Mouse (Mus musculus): ENCODE data around the gene Dok7.

Gene Dok7

DNA sequence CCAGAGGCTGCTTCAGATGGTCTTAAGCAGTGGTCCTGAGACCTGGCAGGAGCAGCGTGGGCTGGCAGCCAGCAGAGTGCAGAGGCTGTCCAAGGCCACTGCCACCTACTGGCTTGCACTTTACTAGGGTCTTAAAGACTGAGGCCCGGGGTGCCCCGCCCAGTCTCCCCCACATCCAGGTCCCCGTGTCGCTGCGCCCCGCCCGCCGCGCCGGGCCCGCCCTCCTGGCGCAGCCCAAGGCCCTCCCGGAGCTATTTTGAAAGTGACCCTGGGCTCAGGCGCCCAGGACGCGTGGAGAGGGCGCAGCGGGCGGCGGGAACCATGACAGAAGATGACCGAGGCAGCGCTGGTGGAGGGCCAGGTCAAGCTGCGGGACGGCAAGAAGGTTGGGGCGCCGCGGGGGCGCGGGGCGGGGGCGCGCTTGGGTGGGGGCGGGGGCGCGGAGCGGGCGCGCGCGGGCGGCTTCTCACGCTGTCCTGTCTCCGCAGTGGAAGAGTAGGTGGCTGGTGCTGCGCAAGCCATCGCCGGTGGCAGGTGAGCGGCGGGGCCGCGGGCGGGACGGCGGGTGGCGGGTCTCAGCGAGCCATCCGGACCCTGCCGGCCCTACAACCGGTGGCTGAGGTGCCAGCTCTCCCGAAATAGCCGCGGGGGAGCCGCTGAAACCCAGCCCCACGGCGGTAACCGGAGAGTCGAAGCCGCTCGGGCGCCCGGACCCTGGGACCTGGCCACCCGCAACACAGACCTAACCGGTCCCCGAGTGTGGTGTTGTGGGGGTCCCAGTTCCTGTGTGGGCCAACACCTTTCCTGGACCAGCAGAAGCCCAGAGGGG, at the start of gene Dok7:
Gene Dok7, plus strand, starts transcription at position 163 of the 829 bp plus-strand sequence.
- DNase-seq: peak; percentile 69

DNA sequence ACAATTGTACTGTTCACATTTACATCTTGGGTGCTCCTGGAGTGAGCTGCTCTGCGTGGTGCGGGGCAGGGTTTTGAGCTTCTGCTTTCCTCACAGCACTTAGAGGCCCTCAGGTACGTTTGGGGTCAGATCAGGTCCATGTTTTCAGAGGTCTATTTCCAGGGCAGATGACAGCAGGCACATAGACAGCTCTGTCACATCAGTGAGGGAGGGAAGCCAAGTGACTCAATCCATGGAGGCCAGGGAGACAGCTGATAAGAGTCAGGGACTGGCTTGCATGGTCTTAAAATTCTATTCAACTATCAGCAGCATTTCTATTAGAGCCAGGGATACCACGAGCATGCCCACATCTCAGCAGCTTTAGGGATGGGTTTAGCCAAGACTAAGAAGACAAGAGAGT, 47.4 kb upstream of the Dok7 start:
- DNase-seq: no peak

DNA sequence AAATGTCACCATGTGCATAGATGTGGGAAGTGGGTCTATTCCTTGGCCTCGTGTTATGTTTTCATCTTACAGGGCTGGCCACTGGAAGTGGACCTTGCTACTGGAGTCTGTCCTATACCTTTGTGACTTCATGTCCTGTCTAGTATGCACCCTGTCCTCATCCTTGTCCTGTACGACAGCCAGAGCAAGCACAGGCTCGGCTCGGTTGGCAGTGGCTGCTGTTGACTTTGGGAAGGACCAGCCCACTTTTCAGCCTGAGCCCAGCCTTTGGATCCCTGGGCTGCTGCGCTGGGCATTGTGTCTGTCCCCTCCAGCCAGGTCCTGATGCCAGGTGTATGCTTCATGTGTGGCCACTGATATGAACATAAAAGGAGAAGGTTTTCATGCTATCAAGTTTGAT, 45.9 kb upstream of the Dok7 start:
- no peak for DNase-seq

DNA sequence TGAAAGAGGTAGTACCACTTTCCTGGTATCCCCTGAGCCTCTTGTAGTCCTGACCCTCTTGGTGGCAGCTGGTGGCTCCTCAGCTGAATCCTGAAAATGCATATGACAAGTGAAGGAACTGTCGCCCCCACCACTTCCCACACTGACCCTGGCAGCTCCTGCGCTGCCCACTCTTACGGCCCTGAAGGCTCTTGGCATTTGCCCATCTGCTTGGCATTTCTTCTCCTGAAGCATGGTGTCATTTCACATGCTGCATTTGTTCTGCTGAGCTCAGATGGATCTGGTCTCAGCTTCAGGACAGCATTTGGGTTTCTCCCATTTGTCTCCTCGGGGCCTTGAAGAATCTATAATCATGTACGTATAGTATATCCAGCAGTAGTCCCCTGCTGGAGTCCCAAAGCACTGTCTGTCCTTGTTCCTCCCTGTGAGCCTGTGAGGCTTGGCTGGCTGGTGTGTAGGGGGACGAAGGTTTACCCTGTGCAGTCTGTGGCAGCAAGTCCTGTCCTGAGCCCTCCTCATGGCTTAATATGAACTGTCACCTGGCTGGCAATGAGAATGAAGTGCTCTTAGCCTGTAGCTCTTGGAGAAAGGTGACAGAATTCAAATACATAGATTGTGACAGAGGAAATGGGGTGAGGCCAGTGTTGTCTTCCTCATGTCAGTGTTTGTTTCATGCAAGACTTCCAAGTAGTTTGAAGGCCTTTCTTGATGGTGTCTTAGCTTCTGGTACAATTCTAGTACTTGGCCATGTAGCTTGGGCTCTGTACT, 45.2 kb upstream of the Dok7 start:
- DNase-seq: no peak

DNA sequence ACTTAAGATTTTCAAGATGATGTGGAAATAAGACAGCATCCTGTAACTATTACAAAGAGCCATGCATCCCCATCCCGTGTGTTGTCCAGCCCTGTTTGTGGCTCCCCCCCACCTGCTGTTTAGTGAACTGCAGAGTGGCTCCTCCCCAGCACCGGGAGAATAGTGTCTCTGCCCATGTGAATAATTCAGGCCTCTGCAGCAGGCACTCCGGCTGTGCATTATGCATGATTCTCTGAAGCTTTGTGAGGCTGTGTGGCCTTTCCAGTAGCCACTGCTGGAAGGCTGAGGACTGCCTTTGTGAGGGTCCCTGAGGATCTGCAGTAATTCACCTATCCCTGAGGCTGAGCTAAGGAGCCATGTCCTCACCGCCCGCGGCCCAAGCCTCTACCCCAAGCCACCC, 42.5 kb upstream of the Dok7 start:
- DNase-seq: no peak

DNA sequence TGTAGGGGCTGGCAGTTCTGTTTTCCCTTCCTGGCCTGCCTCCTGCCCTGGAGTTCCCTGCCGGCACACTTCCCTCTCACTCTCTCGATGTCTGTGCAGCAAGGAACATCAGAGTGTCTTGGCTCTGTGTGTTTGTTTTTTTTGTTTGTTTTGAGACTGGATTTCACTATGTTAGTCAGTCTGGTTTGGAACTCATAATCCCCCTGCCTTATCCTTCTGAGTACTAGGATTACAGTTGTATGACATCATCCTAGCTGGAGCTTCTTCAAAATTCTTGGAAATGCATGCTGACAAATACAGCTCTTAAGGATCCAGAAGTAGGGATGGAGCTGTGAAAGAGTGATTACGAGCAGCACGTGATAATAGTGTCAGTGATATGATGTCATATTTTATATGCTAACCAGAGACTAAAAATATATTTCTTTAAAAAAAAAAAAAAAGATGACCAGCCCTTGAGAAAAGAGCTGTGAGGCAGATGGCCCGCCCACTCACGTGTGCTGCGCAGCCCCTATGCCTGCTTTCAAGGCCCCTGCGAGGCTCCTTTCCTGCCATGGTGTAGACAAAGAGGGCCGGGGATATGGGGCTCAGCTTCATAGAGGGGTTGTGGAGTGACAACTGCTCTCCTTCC, 36.8 kb upstream of the Dok7 start:
- DNase-seq: no peak

DNA sequence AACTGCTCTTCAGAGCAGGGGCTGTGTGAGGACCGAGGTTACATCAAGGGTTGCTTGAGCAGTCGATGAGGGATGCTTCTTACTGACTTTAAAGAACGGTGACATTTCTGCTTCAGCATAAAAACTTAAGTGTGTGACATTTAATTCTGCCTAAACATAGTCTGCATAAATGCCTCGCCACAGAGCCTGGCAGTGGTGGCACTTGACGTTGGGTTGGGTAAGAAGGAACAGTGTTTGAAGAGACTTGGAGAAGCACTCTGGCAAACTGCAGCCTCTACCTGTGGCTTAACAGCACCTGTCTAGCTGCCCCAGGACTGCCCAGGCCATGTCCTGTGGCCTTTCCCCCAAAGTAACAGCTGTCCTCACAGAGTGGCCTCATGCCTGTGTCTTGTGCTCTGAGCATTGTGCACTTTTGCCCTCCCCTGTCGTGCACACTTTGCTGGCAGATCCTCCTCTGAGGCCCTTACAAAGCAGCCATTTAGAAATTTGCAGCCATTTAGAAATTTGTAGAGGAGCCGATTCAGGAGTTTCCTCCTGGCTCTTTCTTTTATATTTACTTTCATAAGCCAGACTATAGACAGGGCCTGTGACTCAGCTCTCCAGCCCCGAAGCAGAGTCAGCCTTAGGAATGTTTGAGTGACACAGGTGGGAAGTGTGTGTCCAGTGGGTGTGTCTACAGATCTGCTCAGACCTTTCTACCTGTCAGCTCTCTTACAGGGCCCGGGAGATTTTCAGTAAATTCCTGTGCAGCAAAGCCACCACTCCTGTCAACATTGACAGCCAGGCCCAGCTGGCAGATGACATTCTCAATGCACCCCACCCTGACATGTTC, 35.9 kb upstream of the Dok7 start:
- DNase-seq: no peak

DNA sequence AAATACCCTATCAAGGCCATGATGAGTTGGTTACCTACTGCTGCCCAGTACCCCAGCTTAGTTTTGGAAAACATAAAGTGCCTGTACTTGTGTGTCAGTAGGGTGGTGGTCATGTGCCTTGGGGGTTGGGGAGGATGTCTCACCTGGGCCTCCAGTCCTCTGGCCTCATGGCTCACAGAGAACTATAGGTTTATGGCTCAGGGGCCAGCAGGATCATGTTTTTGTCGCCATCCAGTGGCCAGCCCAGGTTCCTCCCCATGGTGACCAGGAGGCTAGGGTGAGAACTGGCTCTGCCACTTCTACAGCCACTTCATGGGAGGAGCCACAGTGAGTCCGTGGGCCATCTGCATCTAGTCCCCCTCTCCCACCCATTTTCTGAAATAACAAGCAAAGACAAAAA, 31.6 kb upstream of the Dok7 start:
- peak; percentile 21 for DNase-seq

DNA sequence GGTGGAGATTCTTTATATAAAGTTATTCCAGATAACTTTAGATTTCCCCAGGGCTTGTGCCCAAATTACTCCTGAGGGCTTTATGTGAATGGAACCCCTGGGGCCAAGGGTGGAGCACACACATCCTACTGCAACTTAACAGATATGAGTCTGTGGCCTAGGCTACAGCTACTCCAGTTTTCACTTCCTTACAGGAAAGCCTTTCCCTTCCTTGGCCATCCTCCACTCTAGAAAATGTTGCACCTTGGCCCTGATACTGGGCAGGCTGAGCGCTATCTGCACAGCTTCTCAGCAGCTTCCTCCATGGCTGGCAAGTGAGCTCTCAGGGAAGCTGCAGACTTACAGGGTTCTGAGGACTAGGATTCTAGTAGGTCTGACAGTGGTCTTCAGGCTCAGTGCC, 27.3 kb upstream of the Dok7 start:
- DNase-seq: no peak

DNA sequence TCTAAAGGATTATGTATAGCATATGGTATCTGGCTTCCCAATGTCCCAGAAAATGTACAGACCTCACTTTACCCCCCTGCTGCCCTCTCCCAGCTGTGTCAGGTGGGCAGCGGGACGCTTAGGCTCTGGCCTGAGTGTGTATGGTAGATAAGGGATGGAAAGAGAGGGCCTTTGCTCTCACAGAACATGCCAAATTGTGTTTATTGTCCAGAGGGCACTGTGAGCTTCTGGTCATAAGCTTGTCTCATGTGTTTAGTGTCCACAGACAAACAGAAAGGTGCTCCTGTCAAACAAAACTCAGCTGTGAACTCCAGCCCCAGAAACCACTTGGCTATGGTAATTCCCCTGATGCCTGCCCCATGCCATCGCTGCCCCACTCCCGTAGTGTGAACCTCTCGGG, 26.8 kb upstream of the Dok7 start:
- no peak for DNase-seq

DNA sequence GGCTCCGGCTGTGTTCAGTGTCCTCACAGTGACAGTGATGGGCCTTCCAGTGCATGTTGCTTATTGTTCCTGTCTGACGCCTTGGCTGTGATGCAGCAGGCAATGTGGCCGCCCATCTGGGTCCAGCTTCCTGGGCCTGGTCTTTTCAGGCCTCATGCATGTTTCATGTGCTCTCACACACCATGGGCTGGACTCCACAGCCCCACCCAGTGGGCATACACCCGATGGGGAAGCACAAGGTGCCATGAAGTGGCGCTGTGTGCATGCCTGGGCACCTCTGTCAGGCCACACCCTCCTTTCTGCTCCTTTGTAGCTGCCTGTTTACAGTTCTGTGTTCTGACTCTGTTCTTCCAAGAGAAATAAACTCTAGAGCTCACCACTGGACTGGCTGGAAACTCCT, 23.5 kb upstream of the Dok7 start:
- DNase-seq: no peak

DNA sequence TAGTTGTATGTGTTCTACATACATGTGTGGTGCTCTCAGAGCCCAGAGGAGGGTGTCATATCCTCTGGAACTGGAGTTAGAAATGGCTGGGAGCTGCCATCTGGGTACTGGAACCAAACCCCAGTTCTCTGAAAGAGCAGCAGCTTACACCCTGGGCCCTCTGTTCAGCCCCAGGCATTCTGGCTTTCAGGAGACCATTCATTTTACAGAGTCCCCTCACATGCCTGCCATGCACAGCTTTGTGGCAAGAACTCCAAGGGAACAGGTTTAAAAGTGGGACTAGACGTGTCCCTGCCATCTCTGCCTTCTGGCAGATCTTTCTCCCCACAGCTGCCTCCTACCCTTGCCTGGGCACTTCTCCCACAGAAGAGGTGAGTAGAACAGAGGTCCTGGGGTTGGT, 22.9 kb upstream of the Dok7 start:
- no peak for DNase-seq

DNA sequence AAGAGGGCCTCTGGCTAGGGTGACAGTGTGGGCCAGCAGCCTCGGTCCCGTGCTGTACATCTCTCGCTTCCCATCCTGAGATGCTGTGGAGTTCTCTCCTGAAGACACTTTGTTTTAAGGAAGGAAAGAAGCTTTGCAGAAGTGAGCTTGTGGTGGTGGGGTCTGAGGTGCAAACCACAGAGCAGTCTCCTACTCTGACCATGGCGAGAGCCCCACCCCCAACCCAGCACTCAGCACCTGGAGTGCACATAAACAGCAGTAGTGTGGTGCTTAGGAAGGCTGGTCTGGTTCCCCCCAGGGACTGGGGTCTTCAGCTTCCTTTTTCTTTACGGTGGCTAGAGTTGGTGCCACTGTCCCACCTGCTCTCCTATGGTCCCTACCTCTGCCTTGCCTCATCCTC, 21.4 kb upstream of the Dok7 start:
- no peak for DNase-seq

DNA sequence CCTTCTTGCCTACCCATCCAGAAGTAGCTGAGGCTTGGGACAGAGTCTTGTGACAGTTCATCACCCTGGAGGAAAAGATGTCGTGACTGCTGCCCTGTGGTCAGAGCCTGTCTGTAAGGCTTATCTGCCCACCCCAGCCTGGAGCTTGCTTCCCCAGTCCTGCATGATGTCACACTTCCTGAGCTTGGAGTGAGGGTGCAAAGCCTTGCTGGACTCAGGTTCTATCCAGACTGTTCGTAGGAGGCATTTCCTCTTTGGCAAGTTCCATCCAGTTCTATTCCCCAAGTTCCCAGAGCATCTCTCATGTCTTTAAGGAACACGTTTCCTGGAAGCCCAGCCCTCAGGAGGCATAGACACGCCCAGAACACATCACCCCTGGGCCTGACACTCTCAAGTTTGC, 20.8 kb upstream of the Dok7 start:
- DNase-seq: no peak

DNA sequence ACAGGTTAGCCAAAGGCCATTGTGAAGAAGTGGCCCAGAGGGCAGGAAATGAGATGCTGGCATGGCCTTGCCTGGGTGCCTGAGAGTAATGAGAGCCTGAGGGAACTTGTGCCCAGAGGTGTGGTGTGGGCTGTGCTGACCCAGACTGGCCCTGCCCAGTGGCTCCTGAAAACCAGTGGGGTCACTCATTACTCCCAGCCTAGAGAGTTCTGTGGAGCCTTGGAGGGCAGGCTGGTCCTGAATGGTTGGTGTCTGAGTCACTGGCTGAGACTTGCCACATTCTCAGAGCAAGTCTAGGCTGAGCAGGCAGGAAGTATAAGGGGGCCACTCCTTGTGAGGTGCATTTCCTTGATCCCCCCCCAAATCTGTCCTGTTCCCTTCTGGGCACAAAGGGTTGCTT, 19.1 kb upstream of the Dok7 start:
- DNase-seq: no peak

DNA sequence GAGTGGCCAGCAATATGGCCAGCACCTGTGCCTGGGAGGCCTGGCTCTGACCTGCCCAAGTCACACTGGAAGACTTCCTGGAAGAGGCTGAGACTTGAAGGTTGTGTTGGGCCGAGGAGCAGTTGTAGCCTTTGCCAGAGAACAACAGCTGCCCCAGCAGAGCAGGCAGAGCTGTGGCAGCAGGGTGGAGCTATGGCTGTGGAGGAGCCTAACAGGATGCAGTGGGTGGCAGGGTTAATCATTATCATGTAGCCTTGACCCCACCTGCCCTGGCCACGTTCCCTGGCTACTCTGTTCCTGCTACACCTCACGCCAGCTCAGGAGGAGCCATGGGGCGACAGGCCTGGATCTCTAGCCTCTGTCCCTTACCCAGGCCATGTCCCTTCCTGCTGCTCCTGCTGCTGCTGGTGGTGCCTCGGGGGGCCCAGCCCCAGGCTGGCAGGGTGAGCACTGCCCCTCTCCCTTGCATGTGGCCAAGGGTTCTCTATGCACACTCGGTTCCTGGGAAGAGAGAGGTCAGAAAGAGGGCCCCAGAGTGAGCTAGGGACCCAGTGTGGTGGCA, 15.2 kb upstream of the Dok7 start, which contains the start of gene Hgfac:
Gene Hgfac, plus strand, starts transcription at position 242 of the 562 bp plus-strand sequence.
- DNase-seq: no peak

DNA sequence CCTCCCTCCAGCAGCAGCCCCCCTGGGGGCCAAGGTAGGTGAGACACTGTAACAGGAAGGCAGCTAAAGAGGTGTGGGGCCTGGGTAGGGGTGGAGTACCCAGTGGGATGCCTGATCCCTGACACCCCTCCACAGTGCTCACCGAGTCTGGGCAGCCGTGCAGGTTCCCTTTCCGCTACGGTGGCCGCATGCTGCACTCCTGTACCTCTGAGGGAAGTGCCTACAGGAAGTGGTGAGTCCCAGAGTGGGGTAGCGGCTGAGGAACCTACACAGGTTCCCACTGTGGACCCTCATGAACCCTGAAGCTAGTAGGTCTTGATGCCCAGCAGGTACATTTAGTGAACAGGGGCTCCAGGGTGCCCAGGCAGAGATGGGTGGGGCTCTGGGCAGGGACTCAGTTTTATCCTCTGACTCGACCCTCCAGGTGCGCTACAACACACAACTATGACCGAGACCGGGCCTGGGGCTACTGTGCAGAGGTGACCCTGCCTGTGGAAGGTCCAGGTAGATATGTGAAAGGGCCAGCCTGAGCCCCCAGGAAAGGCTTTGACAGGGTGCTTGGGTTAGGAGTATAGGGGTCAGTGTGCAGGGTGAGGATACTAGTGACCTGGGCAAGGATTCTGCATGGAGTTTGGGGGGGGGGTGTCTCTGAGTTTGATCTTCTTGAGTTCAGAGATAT, 14.0 kb upstream of the Dok7 start:
- no peak for DNase-seq

DNA sequence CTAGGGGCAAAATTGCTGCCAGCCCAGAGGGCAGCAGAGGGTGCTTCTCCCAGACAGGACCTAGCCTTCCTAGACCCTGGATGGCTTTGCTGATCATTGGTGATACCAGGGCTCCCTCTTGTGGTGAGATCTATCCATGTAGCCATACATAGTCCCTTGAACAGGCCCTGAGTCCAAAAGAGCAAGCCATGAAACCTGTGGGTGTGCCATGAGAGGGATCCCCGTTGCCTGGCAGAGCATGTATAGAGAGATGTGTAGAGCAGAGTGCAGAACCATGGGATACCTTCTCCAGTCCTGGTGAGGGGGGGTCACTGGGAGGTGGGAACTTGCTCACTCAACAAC, 13.5 kb upstream of the Dok7 start:
- DNase-seq: peak; percentile 87

DNA sequence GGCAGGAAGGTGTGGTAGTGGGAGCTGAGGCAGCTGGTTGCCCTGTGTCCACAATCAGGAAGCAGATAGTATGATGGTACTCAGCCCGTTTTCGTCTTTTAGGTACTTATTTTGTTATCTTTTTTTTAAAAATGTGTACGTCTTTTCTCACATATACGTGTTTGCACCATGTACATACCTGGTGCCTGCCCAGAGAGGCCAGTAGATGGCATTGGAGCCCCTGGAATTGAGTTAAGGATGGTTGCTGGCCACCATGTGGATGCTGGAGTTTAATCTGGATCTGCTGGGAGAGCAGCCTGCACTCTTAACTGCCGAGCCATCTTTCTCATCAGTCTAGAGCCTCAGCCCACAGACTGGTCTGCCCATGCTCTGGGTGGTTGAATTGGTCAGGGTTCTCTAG, 6.0 kb upstream of the Dok7 start:
- DNase-seq: no peak

DNA sequence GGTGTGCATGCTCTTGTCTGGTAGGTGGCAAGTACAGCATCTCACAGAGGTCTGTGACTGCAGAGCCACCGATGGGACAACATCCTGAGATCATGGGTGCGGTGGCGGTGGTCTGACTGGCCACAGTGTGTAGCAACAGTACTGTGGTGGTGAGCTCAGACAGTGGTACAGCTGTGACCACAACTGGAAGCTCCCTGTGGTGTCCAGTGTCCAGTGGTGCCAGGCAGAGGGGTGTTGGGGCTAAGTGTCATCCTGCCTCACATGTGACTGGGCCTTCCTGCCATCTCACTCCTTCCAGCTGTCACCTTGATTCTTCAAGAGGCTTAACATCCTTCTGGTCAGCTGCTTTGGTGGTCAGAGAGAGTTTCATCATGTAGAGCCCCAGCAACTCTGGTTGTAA, 1.9 kb upstream of the Dok7 start:
- no peak for DNase-seq

DNA sequence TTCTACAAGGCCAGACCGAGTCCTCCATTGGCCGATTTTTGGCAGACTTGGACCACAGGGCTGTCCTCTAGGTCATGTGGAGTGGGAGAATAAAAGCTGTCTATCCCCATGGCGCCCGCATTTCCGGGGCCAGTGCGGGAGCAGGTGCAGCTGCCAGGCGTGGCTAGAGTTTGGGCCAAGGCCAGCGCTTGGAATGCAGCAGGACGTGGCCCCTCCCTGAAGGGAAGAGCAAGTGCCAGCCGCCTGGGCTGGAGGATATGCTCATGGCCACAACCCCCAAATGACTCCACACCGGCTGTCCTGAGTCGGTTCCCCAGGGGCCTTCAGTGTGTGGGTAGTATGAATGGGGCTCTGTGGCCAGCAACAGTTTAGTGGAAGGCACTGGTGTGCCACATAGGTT, 1.5 kb upstream of the Dok7 start:
- DNase-seq: no peak

DNA sequence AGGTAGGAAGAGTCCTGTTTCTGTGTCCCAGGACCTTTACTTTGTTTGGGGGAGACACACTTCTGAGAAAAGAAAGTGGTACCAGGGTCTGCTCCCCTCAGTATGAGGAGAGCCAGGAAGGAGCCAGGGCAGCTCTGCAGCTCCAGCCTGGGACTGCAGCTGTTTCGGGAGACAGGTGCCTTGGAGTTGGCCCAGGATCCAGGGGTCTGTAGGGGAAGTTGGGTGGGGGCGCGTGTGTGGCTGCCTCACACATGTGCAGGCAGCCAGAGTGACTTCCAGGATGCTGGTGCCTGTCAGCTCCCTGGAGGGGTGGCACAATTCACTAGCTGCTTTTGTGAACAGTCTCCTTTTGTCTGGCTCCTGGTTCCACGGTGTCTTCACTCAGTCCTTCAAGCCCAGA, 1.0 kb downstream of the Dok7 start:
- no peak for DNase-seq
